In the genomic region with DNA sequence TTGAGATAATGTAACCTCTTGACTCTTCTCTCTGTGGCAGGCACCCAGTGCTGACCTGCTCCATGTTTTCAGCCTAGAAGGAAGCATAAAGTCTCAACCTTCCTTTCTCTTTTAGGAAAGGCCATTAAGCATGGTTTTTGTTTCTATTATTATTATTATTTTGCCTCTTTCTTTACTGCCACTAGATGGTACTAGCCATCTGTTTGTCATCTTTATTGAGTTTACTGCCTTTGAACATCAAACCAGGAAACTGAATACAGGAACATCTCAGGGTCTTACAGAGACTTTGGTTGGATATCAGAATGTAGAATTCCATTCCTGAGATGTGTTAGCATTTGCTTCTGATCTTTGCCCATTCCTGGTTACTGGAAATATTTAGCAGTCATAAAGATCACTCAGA, we compare ENCODE assay signal across 25 mouse cellular contexts.
DNase-seq lines count a peak whose midpoint lies in the region; ATAC-seq and TF ChIP-seq lines count a peak whose summit lies in the region.
"Had no signal": no experiment of that assay in that cellular context is flagged by ENCODE, and none has a peak within 500 bp of the region (broad histone marks: within the 10 kb centered on the region; RNA-seq: fewer than 3 reads in every experiment).

No protein-coding gene starts in this region.

- no peak for ATAC-seq in forebrain, postnatal 0 days
- no peak for ATAC-seq in forebrain, embryonic 12.5 days (ENCODE audit: low FRiP score)
- ATAC-seq in Patski = no peak
- ATAC-seq: activated CD4-positive, CD25-positive, alpha-beta regulatory T cell, adult 4 months; forebrain, embryonic 15.5 days; hindbrain, embryonic 16.5 days; inflammation-experienced regulatory T-cells, adult 6 months; intestine, embryonic 16.5 days had no signal

- H3K36me3 ChIP-seq in forebrain, postnatal 0 days (ENCODE audit: insufficient read depth) = no peaks in the 10 kb centered on the region
- no peaks in the 10 kb centered on the region for H3K36me3 ChIP-seq in forebrain, embryonic 12.5 days (replicated peaks)
- H3K36me3 ChIP-seq: forebrain, embryonic 15.5 days; G1E; heart, embryonic 10.5 days; heart, embryonic 13.5 days; hindbrain, embryonic 13.5 days had no signal

- CTCF ChIA-PET in Patski (lab: Charles Lee) = interaction anchor here (1.1 to 2.8 kb wide), 2 partner anchors 13 to 170 kb away, joined by 3 to 12 read pairs; no protein-coding TSS in a partner anchor

- no peaks in the 10 kb centered on the region for H3K9me3 ChIP-seq in forebrain, postnatal 0 days (ENCODE audit: low read length)
- H3K9me3 ChIP-seq in forebrain, embryonic 12.5 days = no peaks in the 10 kb centered on the region
- H3K9me3 ChIP-seq: forebrain, embryonic 15.5 days; G1E; heart, embryonic 10.5 days; heart, embryonic 13.5 days; hindbrain, embryonic 13.5 days had no signal

- in situ Hi-C loops in Patski (cut with MboI; ENCODE audit: low pct_unique_long_range_greater_than_20kb) = loop anchor here (25.0 kb wide), 1 partner anchor 604 kb away; no protein-coding TSS in a partner anchor

- H3K4me3 ChIP-seq in forebrain, postnatal 0 days (ENCODE audit: low read depth, low read length) = no peak overlapping the region
- no peak overlapping the region for H3K4me3 ChIP-seq in forebrain, embryonic 12.5 days (replicated peaks)
- no peak overlapping the region for H3K4me3 ChIP-seq in layer of hippocampus, adult 2 months
- H3K4me3 ChIP-seq: forebrain, embryonic 15.5 days; heart, adult 2 months; heart, embryonic 10.5 days; heart, embryonic 13.5 days; hindbrain, embryonic 13.5 days had no signal

- DNase-seq in forebrain, postnatal 0 days = no peak
- DNase-seq in layer of hippocampus, adult 2 months (ENCODE audit: low spot score in 2 of 2) = no peak
- no peak for DNase-seq in layer of hippocampus, adult 8-10 months (ENCODE audit: low spot score in 2 of 2)
- DNase-seq in Patski (ENCODE audit: low read depth, low spot score) = no peak
- DNase-seq in adrenal gland, adult (ENCODE audit: inconsistent age in 2 of 2, low spot score in 1 of 2) = no peak
- DNase-seq: adrenal gland, postnatal 10 days; adrenal gland, postnatal 36 days; B cell, adult 2 months; cerebellum, adult 18-20 months; cerebellum, adult 9-10 months; cerebellum, postnatal 14 days; gastrocnemius, postnatal 10 days; gastrocnemius, postnatal 36 days; heart, adult 2 months had no signal

- no peak overlapping the region for H3K9ac ChIP-seq in forebrain, postnatal 0 days
- H3K9ac ChIP-seq in forebrain, embryonic 12.5 days = no peak overlapping the region
- H3K9ac ChIP-seq: forebrain, embryonic 15.5 days; heart, embryonic 13.5 days; hindbrain, embryonic 13.5 days had no signal

- H3K27me3 ChIP-seq in forebrain, postnatal 0 days (ENCODE audit: insufficient read depth, low read length) = no peaks in the 10 kb centered on the region
- H3K27me3 ChIP-seq in forebrain, embryonic 12.5 days = no peaks in the 10 kb centered on the region
- peaks cover 42% of the 10 kb centered on the region for H3K27me3 ChIP-seq in Patski
- H3K27me3 ChIP-seq: CH12.LX; forebrain, embryonic 15.5 days; heart, embryonic 13.5 days; hindbrain, embryonic 13.5 days had no signal

- no peak overlapping the region for H3K4me2 ChIP-seq in forebrain, postnatal 0 days (ENCODE audit: low read depth)
- H3K4me2 ChIP-seq in forebrain, embryonic 12.5 days = no peak overlapping the region
- H3K4me2 ChIP-seq: forebrain, embryonic 15.5 days; heart, embryonic 13.5 days; hindbrain, embryonic 13.5 days had no signal

- peak; percentile 32; the same call in 1 of the 2 replicates for TF ChIP-seq CTCF in forebrain, postnatal 0 days (IDR thresholded peaks at IDR 0.05; ENCODE audit: low read depth)
- peak; percentile 59 for TF ChIP-seq CTCF in layer of hippocampus, adult 2 months (conservative IDR thresholded peaks at IDR 0.05)
- TF ChIP-seq CTCF in Patski (IDR thresholded peaks at IDR 0.05) = peak; percentile 47

- no peaks in the 10 kb centered on the region for H3K4me1 ChIP-seq in forebrain, postnatal 0 days (ENCODE audit: insufficient read depth)
- no peaks in the 10 kb centered on the region for H3K4me1 ChIP-seq in forebrain, embryonic 12.5 days
- H3K4me1 ChIP-seq: forebrain, embryonic 15.5 days; heart, embryonic 10.5 days; heart, embryonic 13.5 days; hindbrain, embryonic 13.5 days had no signal

- POLR2A ChIA-PET in Patski (lab: Charles Lee) = no interaction called here

- H3K27ac ChIP-seq in forebrain, postnatal 0 days (ENCODE audit: low read depth, low read length) = no peak overlapping the region
- no peak overlapping the region for H3K27ac ChIP-seq in forebrain, embryonic 12.5 days
- H3K27ac ChIP-seq in layer of hippocampus, adult 2 months = no peak overlapping the region
- H3K27ac ChIP-seq: forebrain, embryonic 15.5 days; heart, adult 2 months; heart, embryonic 10.5 days; heart, embryonic 13.5 days; hindbrain, embryonic 13.5 days had no signal
